Mouse (Mus musculus) neutrophil, adult 65 days (primary cell): Measurements from ENCODE around the gene Fam98b. TPM values are rescaled to one million over a fixed set of nuclear protein-coding genes. Genes with fewer than 3 reads are reported as not detected.

ENCODE experiments used
- total RNA-seq: library from RNA; stranded (reverse); gene quantifications from 2 replicates; pipeline ENCODE4 v1.2.4, GENCODE M21; 2023

Fam98b gene
- 17.5 and 22.4 TPM in 2 replicates for total RNA-seq

GRCm38 (mm10) chr2:117249255-117250000, at the start of gene Fam98b:
TSS of gene Fam98b (plus strand) at chr2:117249739.

Other genes with a start within 250 kb of the Fam98b start
- gene Spred1, start 128.4 kb upstream of the Fam98b start, total RNA-seq = 4.1 and 5.7 TPM in 2 replicates
- gene Rasgrp1, start 93.3 kb downstream of the Fam98b start, total RNA-seq = 0.57 and 2.2 TPM in 2 replicates